Mouse (Mus musculus) kidney, adult 2 months (tissue): ENCODE data around the gene Gtf2h3. TPM values are rescaled to one million over a fixed set of nuclear protein-coding genes. Genes with fewer than 3 reads are reported as not detected.
A peak's percentile ranks its signal among the peaks of the same experiment; 100 is the strongest.

Experiments used
- DNase-seq: peaks from one replicate; pipeline ENCODE4 v3.0.0; 2021
- H3K27ac ChIP-seq: fragments of 200-500 bp; 2 replicates; pipeline ENCODE4 v1.5.1; 2012; ENCODE audit warnings: low read depth, low read length, control low read depth, inconsistent platforms; ENCODE audit not compliant: insufficient read depth
- H3K27me3 ChIP-seq: fragments of 200-500 bp; replicated peaks from 2 replicates; pipeline ENCODE4 v1.6.1; 2012; ENCODE audit warnings: mild to moderate bottlenecking, moderate library complexity, low read length, inconsistent platforms; ENCODE audit not compliant: control insufficient read depth, insufficient read depth
- H3K36me3 ChIP-seq: fragments of 200-500 bp; 2 replicates; pipeline ENCODE4 v1.6.1; 2012; ENCODE audit warnings: mild to moderate bottlenecking, moderate library complexity, low read length, inconsistent platforms; ENCODE audit not compliant: control insufficient read depth, insufficient read depth
- H3K4me1 ChIP-seq: fragments of 200-500 bp; 2 replicates; pipeline ENCODE4 v1.6.1; 2011; ENCODE audit warnings: low read length; ENCODE audit not compliant: control insufficient read depth, insufficient read depth
- H3K4me3 ChIP-seq: fragments of 200-500 bp; 2 replicates; pipeline ENCODE4 v1.5.1; 2011; ENCODE audit warnings: mild to moderate bottlenecking, low read depth, low read length, control low read depth; ENCODE audit not compliant: insufficient read depth
- CTCF ChIP-seq: fragments of 200-500 bp; conservative IDR thresholded peaks from 2 replicates; pipeline ENCODE4 v1.5.1; 2011; ENCODE audit warnings: low read depth, mild to moderate bottlenecking, control low read depth, low read length, moderate library complexity, mixed read lengths; ENCODE audit not compliant: insufficient read depth, insufficient read length
- POLR2A ChIP-seq: fragments of 200-500 bp; IDR thresholded peaks from one replicate; pipeline ENCODE4 v1.6.1; 2011; ENCODE audit warnings: low read depth, low read length, control low read depth
- WGBS: fragments of 180-500 bp; shearing (Covaris S2); methylation state at CpG from one replicate; pipeline ENCODE4 v1.1.7; 2018; 5-methylcytosine and 5-hydroxymethylcytosine counted together
- polyA plus RNA-seq: library from polyadenylated mRNA; depleted of rRNA; stranded (reverse); fragments of >200 nt; gene quantifications from 2 replicates; pipeline ENCODE4 v1.2.3, GENCODE M21; 2012; rRNA removed

Gene Gtf2h3
- 34.5 and 35.1 TPM in 2 replicates for polyA plus RNA-seq

GRCm38 (mm10) chr5:124578633-124579317 lies at the start of gene Gtf2h3, which contains the start of gene Eif2b1:
Gtf2h3 (plus strand) TSS chr5:124579140.
Eif2b1 (minus strand) TSS chr5:124579131.
- Histone ChIP-seq H3K4me3 (peak within 1 kb of the TSS; percentile 74), H3K36me3 (no peaks in the 10 kb centered on the region), H3K27ac (no peak within 1 kb of the TSS), H3K27me3 (no peaks in the 10 kb centered on the region), H3K4me1 (peaks cover 2% of the 10 kb centered on the region; the same call in 1 of the 2 replicates)
- WGBS: 1% methylated on average over 51 of the region's 51 CpGs
- peak; percentile 95 for DNase-seq
- TF ChIP-seq POLR2A: peak; percentile 60
- TF ChIP-seq CTCF: no peak

- Histone ChIP-seq H3K36me3 (no peaks in the 10 kb centered on the region), H3K4me3 (peak overlapping the region; percentile 95), H3K27me3 (no peaks in the 10 kb centered on the region), H3K4me1 (peaks cover 9% of the 10 kb centered on the region; the same call in 1 of the 2 replicates), H3K27ac (peak overlapping the region; percentile 72)
- no peak for TF ChIP-seq CTCF
- TF ChIP-seq POLR2A: no peak
- 27% methylated on average over 8 of the region's 8 CpGs for WGBS
- DNase-seq: peak; percentile 71
Observed at GRCm38 (mm10) chr5:124529191-124529651, 49.7 kb upstream of the Gtf2h3 start.

GRCm38 (mm10) chr5:124529697-124530096 lies 49.2 kb upstream of the Gtf2h3 start:
- 45% methylated on average over 8 of the region's 8 CpGs for WGBS
- Histone ChIP-seq H3K27me3 (no peaks in the 10 kb centered on the region), H3K36me3 (no peaks in the 10 kb centered on the region), H3K4me1 (peaks cover 9% of the 10 kb centered on the region; the same call in 1 of the 2 replicates), H3K27ac (peak overlapping the region; percentile 72), H3K4me3 (peak overlapping the region; percentile 95)
- peak; percentile 59 for DNase-seq
- TF ChIP-seq CTCF (no peak), POLR2A (no peak)

- DNase-seq: peak; percentile 84
- Histone ChIP-seq H3K27ac (peak within 1 kb of the TSS; percentile 75), H3K4me3 (peak within 1 kb of the TSS; percentile 95), H3K27me3 (no peaks in the 10 kb centered on the region), H3K4me1 (peaks cover 9% of the 10 kb centered on the region; the same call in 1 of the 2 replicates), H3K36me3 (no peaks in the 10 kb centered on the region)
- no peak for TF ChIP-seq CTCF
- TF ChIP-seq POLR2A: peak; percentile 9
- under 1% methylated on average over 96 of the region's 96 CpGs for WGBS
Observed at GRCm38 (mm10) chr5:124530655-124531582, 48.0 kb upstream of the Gtf2h3 start, which contains the start of gene Rilpl1. Rilpl1 (minus strand) TSS chr5:124531391.

- peak overlapping the region; percentile 95 for H3K4me3 ChIP-seq
- DNase-seq: no peak
- H3K36me3 ChIP-seq: no peaks in the 10 kb centered on the region
- H3K27me3 ChIP-seq: no peaks in the 10 kb centered on the region
- WGBS: 22% methylated on average over 14 of the region's 14 CpGs
- peak overlapping the region; percentile 51 for H3K27ac ChIP-seq
- peaks cover 9% of the 10 kb centered on the region; the same call in 1 of the 2 replicates for H3K4me1 ChIP-seq
- TF ChIP-seq CTCF (no peak), POLR2A (no peak)
Observed at GRCm38 (mm10) chr5:124531583-124531930, 47.4 kb upstream of the Gtf2h3 start.

- Histone ChIP-seq H3K27ac (no peak overlapping the region), H3K4me3 (no peak overlapping the region), H3K36me3 (no peaks in the 10 kb centered on the region), H3K27me3 (no peaks in the 10 kb centered on the region), H3K4me1 (peaks cover 11% of the 10 kb centered on the region; the same call in 1 of the 2 replicates)
- no peak for TF ChIP-seq POLR2A
- TF ChIP-seq CTCF: no peak
- WGBS: 53% methylated on average over 7 of the region's 7 CpGs
- DNase-seq: no peak
Observed at GRCm38 (mm10) chr5:124532451-124532850, 46.5 kb upstream of the Gtf2h3 start.
